Mouse (Mus musculus): ENCODE measurements around the gene Gm28035.

Gm28035 gene

GRCm38 (mm10) chr2:30299525-30299924, 59.2 kb downstream of the Gm28035 start:
- DNase-seq (ENCODE audit: low read depth, low spot score): no peak

- no peak for DNase-seq (ENCODE audit: low read depth, low spot score)
Measured at GRCm38 (mm10) chr2:30299966-30300365, 59.6 kb downstream of the Gm28035 start.

- DNase-seq (ENCODE audit: low read depth, low spot score): no peak
Measured at GRCm38 (mm10) chr2:30306087-30306486, 65.7 kb downstream of the Gm28035 start.

GRCm38 (mm10) chr2:30309351-30309750, 69.0 kb downstream of the Gm28035 start:
- no peak for DNase-seq (ENCODE audit: low read depth, low spot score)

- DNase-seq (ENCODE audit: low read depth, low spot score): no peak
Measured at GRCm38 (mm10) chr2:30311481-30311880, 71.1 kb downstream of the Gm28035 start.

GRCm38 (mm10) chr2:30316136-30316535, 75.8 kb downstream of the Gm28035 start:
- DNase-seq (ENCODE audit: low read depth, low spot score): no peak

- no peak for DNase-seq (ENCODE audit: low read depth, low spot score)
Measured at GRCm38 (mm10) chr2:30316955-30317354, 76.6 kb downstream of the Gm28035 start.

GRCm38 (mm10) chr2:30319260-30319659, 78.9 kb downstream of the Gm28035 start:
- no peak for DNase-seq (ENCODE audit: low read depth, low spot score)

- no peak for DNase-seq (ENCODE audit: low read depth, low spot score)
Measured at GRCm38 (mm10) chr2:30323111-30323510, 82.7 kb downstream of the Gm28035 start.

- no peak for DNase-seq (ENCODE audit: low read depth, low spot score)
Measured at GRCm38 (mm10) chr2:30325296-30325695, 84.9 kb downstream of the Gm28035 start.

GRCm38 (mm10) chr2:30327276-30327675, 86.9 kb downstream of the Gm28035 start:
- DNase-seq (ENCODE audit: low read depth, low spot score): no peak

- DNase-seq (ENCODE audit: low read depth, low spot score): no peak
Measured at GRCm38 (mm10) chr2:30328791-30329190, 88.4 kb downstream of the Gm28035 start.
